Mouse (Mus musculus) forebrain, embryonic 12.5 days (tissue): ENCODE results near the gene Theg. TPM values are rescaled to one million over a fixed set of nuclear protein-coding genes. Genes with fewer than 3 reads are reported as not detected.
A peak's percentile ranks its signal among the peaks of the same experiment; 100 is the strongest.

Source experiments
- ATAC-seq: fragments of 200-750 bp; cut with Nextera tagmentation; 2 replicates; pipeline ENCODE4 v1.8.0; 2017; ENCODE audit warnings: moderate TSS enrichment; ENCODE audit not compliant: low FRiP score
- H3K27ac ChIP-seq: fragments of 300-500 bp; sonication (generic); 2 replicates; pipeline ENCODE4 v1.5.1; 2016; ENCODE audit warnings: mild to moderate bottlenecking
- H3K27me3 ChIP-seq: fragments of 300-500 bp; sonication (generic); 2 replicates; pipeline ENCODE4 v1.6.1; 2016; ENCODE audit warnings: mild to moderate bottlenecking
- H3K36me3 ChIP-seq: fragments of 300-500 bp; sonication (generic); replicated peaks from 2 replicates; pipeline ENCODE4 v1.6.1; 2016; ENCODE audit warnings: mild to moderate bottlenecking
- H3K4me1 ChIP-seq: fragments of 300-500 bp; sonication (generic); 2 replicates; pipeline ENCODE4 v1.6.1; 2016
- H3K4me2 ChIP-seq: fragments of 300-500 bp; sonication (generic); 2 replicates; pipeline ENCODE4 v1.6.1; 2016; ENCODE audit warnings: mild to moderate bottlenecking, moderate library complexity
- H3K4me3 ChIP-seq: fragments of 300-500 bp; sonication (generic); replicated peaks from 2 replicates; pipeline ENCODE4 v1.5.1; 2016; ENCODE audit warnings: mild to moderate bottlenecking
- H3K9ac ChIP-seq: fragments of 300-500 bp; sonication (generic); 2 replicates; pipeline ENCODE4 v1.6.1; 2016; ENCODE audit warnings: mild to moderate bottlenecking
- H3K9me3 ChIP-seq: fragments of 300-500 bp; sonication (generic); 2 replicates; pipeline ENCODE4 v1.6.1; 2016
- WGBS: fragments of 180-500 bp; shearing (Covaris S2); methylation state at CpG from one replicate; pipeline ENCODE4 v1.1.7; 2016; 5-methylcytosine and 5-hydroxymethylcytosine counted together
- polyA plus RNA-seq: library from polyadenylated mRNA; unstranded; fragments of >200 nt; fragmentation: Nextera tagmentation; extraction: Ambion mirVana; gene quantifications from 2 replicates; pipeline ENCODE4 v1.2.1, GENCODE M21; 2016

Theg gene
- polyA plus RNA-seq, 1 experiment from 2014 or later: not detected

- peaks cover 3% of the 10 kb centered on the region; the same call in 1 of the 2 replicates for H3K27me3 ChIP-seq
- H3K27ac ChIP-seq: no peak overlapping the region
- WGBS: 92% methylated on average over 6 of the region's 6 CpGs
- H3K36me3 ChIP-seq: no peaks in the 10 kb centered on the region
- no peak overlapping the region for H3K4me3 ChIP-seq
- no peaks in the 10 kb centered on the region for H3K9me3 ChIP-seq
- ATAC-seq: no peak
- H3K4me1 ChIP-seq: no peaks in the 10 kb centered on the region
- H3K9ac ChIP-seq: no peak overlapping the region
- no peak overlapping the region for H3K4me2 ChIP-seq
These were observed 12.3 kb downstream of the Theg start for GRCm38 (mm10) chr10:79574796-79575195.

GRCm38 (mm10) chr10:79574350-79574749, 12.8 kb downstream of the Theg start:
- Histone ChIP-seq H3K27me3 (no peaks in the 10 kb centered on the region), H3K4me2 (no peak overlapping the region), H3K4me3 (no peak overlapping the region), H3K36me3 (no peaks in the 10 kb centered on the region), H3K4me1 (no peaks in the 10 kb centered on the region), H3K9ac (no peak overlapping the region), H3K9me3 (no peaks in the 10 kb centered on the region), H3K27ac (no peak overlapping the region)
- ATAC-seq: no peak
- WGBS: 76% methylated on average over 8 of the region's 8 CpGs

DNA sequence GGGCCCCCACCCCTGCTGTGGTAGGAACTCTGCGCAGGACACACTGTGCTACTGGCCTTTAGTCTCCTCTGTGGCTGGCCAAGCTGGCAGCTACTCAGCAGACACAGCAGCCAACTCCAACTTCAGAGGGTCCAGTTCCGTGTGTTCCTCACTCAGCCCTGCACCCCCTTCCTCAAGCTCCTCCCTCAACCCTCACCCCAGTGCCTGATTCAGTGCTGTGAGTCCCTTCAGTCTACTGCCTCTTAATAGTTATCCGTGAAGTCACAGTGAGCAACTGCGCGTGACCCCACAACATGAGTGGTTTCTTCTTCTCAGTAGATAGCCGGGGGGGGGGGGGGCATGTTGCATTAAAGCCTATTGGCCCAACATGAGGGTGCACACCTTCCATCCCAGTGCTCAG, 13.5 kb downstream of the Theg start:
- Histone ChIP-seq H3K9me3 (no peaks in the 10 kb centered on the region), H3K9ac (no peak overlapping the region), H3K4me3 (no peak overlapping the region), H3K27ac (no peak overlapping the region), H3K36me3 (no peaks in the 10 kb centered on the region), H3K4me2 (no peak overlapping the region), H3K4me1 (no peaks in the 10 kb centered on the region), H3K27me3 (no peaks in the 10 kb centered on the region)
- ATAC-seq: no peak
- 89% methylated on average over 6 of the region's 6 CpGs for WGBS

GRCm38 (mm10) chr10:79571314-79571713, 15.8 kb downstream of the Theg start:
- Histone ChIP-seq H3K4me1 (no peaks in the 10 kb centered on the region), H3K36me3 (no peaks in the 10 kb centered on the region), H3K9me3 (no peaks in the 10 kb centered on the region), H3K9ac (no peak overlapping the region), H3K4me3 (no peak overlapping the region), H3K4me2 (no peak overlapping the region), H3K27ac (no peak overlapping the region), H3K27me3 (no peaks in the 10 kb centered on the region)
- ATAC-seq: no peak
- 95% methylated on average over 2 of the region's 2 CpGs for WGBS

- Histone ChIP-seq H3K4me3 (no peak overlapping the region), H3K4me2 (no peak overlapping the region), H3K4me1 (no peaks in the 10 kb centered on the region), H3K27ac (no peak overlapping the region), H3K9me3 (peaks cover 4% of the 10 kb centered on the region; the same call in 1 of the 2 replicates), H3K36me3 (no peaks in the 10 kb centered on the region), H3K9ac (no peak overlapping the region), H3K27me3 (no peaks in the 10 kb centered on the region)
- WGBS: 91% methylated on average over 5 of the region's 5 CpGs
- no peak for ATAC-seq
These were observed 17.2 kb downstream of the Theg start for GRCm38 (mm10) chr10:79569921-79570320.

DNA sequence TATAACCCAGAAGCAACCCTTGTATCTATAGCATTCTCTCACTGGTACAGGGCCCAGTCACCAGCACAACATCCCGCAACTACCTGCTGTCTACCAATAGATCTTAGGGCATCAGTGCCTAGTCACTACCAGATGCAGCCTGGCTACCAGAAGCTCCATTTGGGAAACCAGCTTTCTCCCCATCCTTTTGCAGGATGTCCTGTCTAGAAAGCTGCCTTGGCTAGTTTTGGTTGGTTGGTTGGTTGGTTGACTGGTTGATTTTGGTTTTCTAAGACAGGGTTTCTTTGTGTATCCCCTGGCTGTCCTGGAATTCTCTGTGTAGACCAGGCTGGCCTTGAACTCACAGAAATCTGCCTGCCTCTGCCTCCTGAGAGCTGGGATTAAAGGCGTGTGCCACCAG, 27.4 kb downstream of the Theg start:
- Histone ChIP-seq H3K4me2 (no peak overlapping the region), H3K27ac (no peak overlapping the region), H3K4me1 (0 out of 2 replicates have a peak, but pooled peaks cover 5% of the 10 kb centered on the region), H3K9ac (no peak overlapping the region), H3K36me3 (no peaks in the 10 kb centered on the region), H3K9me3 (peaks cover 2% of the 10 kb centered on the region; the same call in 1 of the 2 replicates), H3K4me3 (no peak overlapping the region), H3K27me3 (no peaks in the 10 kb centered on the region)
- WGBS: 86% methylated on average over 2 of the region's 2 CpGs
- no peak for ATAC-seq

DNA sequence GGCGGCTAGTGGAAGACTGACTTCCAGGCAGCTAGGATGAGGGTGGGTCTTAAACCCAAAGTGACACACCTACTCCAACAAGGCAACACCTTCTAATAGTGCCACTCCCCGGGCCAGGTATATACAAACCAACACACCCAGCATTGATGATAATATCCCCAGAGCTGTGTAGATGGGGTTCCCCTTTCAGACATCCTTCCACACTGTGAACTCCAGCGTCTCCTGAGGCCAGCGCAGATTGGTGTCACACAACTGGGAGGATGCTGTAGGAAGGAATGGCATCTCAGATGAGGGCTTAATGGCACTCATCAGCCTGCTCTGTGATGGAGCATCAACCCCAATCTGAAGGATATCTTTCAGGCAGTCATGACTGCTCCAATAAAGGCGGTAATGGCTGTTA, 29.6 kb downstream of the Theg start:
- Histone ChIP-seq H3K9ac (no peak overlapping the region), H3K4me3 (no peak overlapping the region), H3K27me3 (no peaks in the 10 kb centered on the region), H3K4me2 (no peak overlapping the region), H3K4me1 (peaks cover 25% of the 10 kb centered on the region), H3K9me3 (no peaks in the 10 kb centered on the region), H3K27ac (no peak overlapping the region), H3K36me3 (no peaks in the 10 kb centered on the region)
- WGBS: 96% methylated on average over 5 of the region's 5 CpGs
- ATAC-seq: no peak

DNA sequence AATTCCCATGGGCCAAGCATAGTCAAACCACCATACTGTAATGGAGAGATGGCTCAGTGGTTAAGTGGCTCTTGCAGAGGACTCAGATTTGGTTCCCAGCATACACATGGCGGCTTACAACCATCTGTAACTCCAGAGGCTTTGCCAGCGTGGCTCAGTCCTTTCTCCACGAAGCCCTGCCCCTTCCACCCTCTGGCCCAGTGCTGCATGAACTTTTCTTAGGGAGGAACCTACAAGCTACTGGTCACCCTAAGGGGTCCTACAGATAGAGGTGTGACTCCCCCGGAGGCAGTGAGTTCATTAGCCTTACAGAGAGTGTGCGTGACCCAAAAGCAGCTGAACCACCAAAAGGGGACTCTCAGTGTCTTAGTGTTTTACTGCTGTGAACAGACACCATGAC, 30.2 kb downstream of the Theg start:
- ATAC-seq: no peak
- 89% methylated on average over 5 of the region's 5 CpGs for WGBS

GRCm38 (mm10) chr10:79555238-79555724, 31.9 kb downstream of the Theg start:
- ATAC-seq: peak; percentile 6
- Histone ChIP-seq H3K27me3 (no peaks in the 10 kb centered on the region), H3K4me3 (peak overlapping the region; percentile 96), H3K9ac (peak overlapping the region; percentile 98), H3K27ac (no peak overlapping the region), H3K4me2 (peak overlapping the region; percentile 78), H3K4me1 (peaks cover 29% of the 10 kb centered on the region), H3K36me3 (peaks cover 3% of the 10 kb centered on the region), H3K9me3 (no peaks in the 10 kb centered on the region)
- 24% methylated on average over 7 of the region's 7 CpGs for WGBS

More for the DNA sequence above, 30.2 kb downstream of the Theg start:
- H3K4me3 ChIP-seq: no peak overlapping the region
- H3K4me1 ChIP-seq: peaks cover 29% of the 10 kb centered on the region
- no peaks in the 10 kb centered on the region for H3K9me3 ChIP-seq
- no peak overlapping the region for H3K4me2 ChIP-seq
- H3K9ac ChIP-seq: no peak overlapping the region
- no peaks in the 10 kb centered on the region for H3K27me3 ChIP-seq
- H3K36me3 ChIP-seq: no peaks in the 10 kb centered on the region
- H3K27ac ChIP-seq: no peak overlapping the region

- H3K4me3 ChIP-seq: peak within 1 kb of the TSS; percentile 96
- peak within 1 kb of the TSS; percentile 78 for H3K4me2 ChIP-seq
- peaks cover 10% of the 10 kb centered on the region for H3K36me3 ChIP-seq
- no peaks in the 10 kb centered on the region for H3K27me3 ChIP-seq
- under 1% methylated on average over 97 of the region's 108 CpGs for WGBS
- peaks cover 29% of the 10 kb centered on the region for H3K4me1 ChIP-seq
- H3K9ac ChIP-seq: peak within 1 kb of the TSS; percentile 98
- ATAC-seq: peak; percentile 91
- no peaks in the 10 kb centered on the region for H3K9me3 ChIP-seq
- peak within 1 kb of the TSS; percentile 59; the same call in 1 of the 2 replicates for H3K27ac ChIP-seq
These were observed 32.5 kb downstream of the Theg start, which contains the start of gene Mier2 for GRCm38 (mm10) chr10:79554330-79555237. TSS of gene Mier2 (minus strand) at chr10:79555199.

DNA sequence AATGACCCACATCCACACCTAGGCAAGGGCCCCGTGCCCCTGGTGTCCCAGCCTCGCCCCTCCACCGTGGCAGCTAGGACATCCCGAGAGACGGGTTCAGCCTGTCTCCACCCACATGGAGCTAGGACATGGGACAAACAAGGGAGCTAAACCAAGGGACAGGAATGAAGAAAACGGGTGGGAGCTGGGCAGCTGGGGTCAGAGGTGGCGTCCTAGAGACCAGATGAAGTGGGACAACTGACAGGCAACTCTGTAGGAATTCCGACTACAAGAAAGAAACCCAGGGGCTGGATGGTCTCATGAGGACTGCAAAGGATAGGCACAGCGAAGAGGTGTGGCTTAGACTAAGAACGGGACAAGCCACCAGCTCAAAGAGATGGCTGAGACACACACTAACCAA, 33.4 kb downstream of the Theg start:
- Histone ChIP-seq H3K9ac (peak overlapping the region; percentile 98), H3K36me3 (peaks cover 19% of the 10 kb centered on the region), H3K27ac (no peak overlapping the region), H3K4me1 (peaks cover 29% of the 10 kb centered on the region), H3K9me3 (no peaks in the 10 kb centered on the region), H3K27me3 (no peaks in the 10 kb centered on the region), H3K4me2 (peak overlapping the region; percentile 78), H3K4me3 (peak overlapping the region; percentile 96)
- 48% methylated on average over 10 of the region's 10 CpGs for WGBS
- ATAC-seq: no peak

DNA sequence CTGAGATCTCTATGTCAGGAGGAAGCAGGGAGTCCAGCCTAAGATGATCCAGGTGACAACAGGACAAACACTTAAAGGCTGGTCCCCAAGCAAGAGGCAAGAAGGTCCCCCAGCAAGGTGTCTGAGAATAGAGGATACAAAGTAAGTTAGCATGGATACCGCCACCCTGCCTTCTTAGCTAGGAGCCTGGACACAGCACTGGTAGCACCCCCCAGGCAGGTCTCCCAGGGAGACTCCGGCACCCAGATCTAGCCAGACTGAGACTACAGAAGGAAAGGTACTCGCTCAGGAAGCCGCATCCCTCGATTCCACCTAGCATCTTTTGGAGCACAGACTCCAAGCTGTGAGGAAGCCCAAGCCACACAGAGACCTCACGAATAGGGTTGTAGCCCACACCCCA, 34.0 kb downstream of the Theg start:
- H3K27me3 ChIP-seq: no peaks in the 10 kb centered on the region
- ATAC-seq: no peak
- H3K4me2 ChIP-seq: peak overlapping the region; percentile 78
- H3K27ac ChIP-seq: no peak overlapping the region
- H3K4me3 ChIP-seq: peak overlapping the region; percentile 96; the same call in 1 of the 2 replicates
- whole genome bisulfite sequencing: 92% methylated on average over 6 of the region's 6 CpGs
- H3K9me3 ChIP-seq: no peaks in the 10 kb centered on the region
- H3K4me1 ChIP-seq: peaks cover 29% of the 10 kb centered on the region
- H3K9ac ChIP-seq: peak overlapping the region; percentile 98; the same call in 1 of the 2 replicates
- peaks cover 24% of the 10 kb centered on the region for H3K36me3 ChIP-seq
